Mouse (Mus musculus) heart, embryonic 10.5 days (tissue): Measurements from ENCODE around the gene Ell. TPM values are rescaled to one million over a fixed set of nuclear protein-coding genes. Genes with fewer than 3 reads are reported as not detected.

Source experiments
- DNase-seq: peaks from one replicate; pipeline ENCODE4 v3.0.0-alpha.2; 2017; ENCODE audit warnings: low spot score
- H3K27ac ChIP-seq: fragments of 300-500 bp; sonication (generic); 2 replicates; pipeline ENCODE4 v1.5.1; 2016; ENCODE audit warnings: mild to moderate bottlenecking
- H3K27me3 ChIP-seq: fragments of 300-500 bp; sonication (generic); 2 replicates; pipeline ENCODE4 v1.6.1; 2016; ENCODE audit warnings: mild to moderate bottlenecking; ENCODE audit not compliant: poor library complexity, insufficient read depth, severe bottlenecking
- H3K36me3 ChIP-seq: fragments of 300-500 bp; sonication (generic); 2 replicates; pipeline ENCODE4 v1.6.1; 2016; ENCODE audit warnings: mild to moderate bottlenecking, moderate library complexity
- H3K4me1 ChIP-seq: fragments of 300-500 bp; sonication (generic); 2 replicates; pipeline ENCODE4 v1.6.1; 2016; ENCODE audit warnings: mild to moderate bottlenecking
- H3K4me3 ChIP-seq: fragments of 300-500 bp; sonication (generic); 2 replicates; pipeline ENCODE4 v1.5.1; 2016; ENCODE audit warnings: mild to moderate bottlenecking, moderate library complexity
- H3K9me3 ChIP-seq: fragments of 300-500 bp; sonication (generic); 2 replicates; pipeline ENCODE4 v1.6.1; 2016; ENCODE audit warnings: mild to moderate bottlenecking, moderate library complexity
- WGBS: fragments of 180-500 bp; shearing (Covaris S2); methylation state at CpG from one replicate; pipeline ENCODE4 v1.1.7; 2016; 5-methylcytosine and 5-hydroxymethylcytosine counted together
- polyA plus RNA-seq: library from polyadenylated mRNA; unstranded; fragments of >200 nt; fragmentation: Nextera tagmentation; extraction: Ambion mirVana; gene quantifications from 2 replicates; pipeline ENCODE4 v1.2.1, GENCODE M21; 2016

Ell gene
- polyA plus RNA-seq, 1 experiment from 2014 or later: 18.5 TPM

GRCm38 (mm10) chr8:70629574-70630531, 90.6 kb downstream of the Ell start:
- Histone ChIP-seq H3K36me3 (no peaks in the 10 kb centered on the region), H3K9me3 (no peaks in the 10 kb centered on the region), H3K27ac (peak overlapping the region; percentile 88), H3K27me3 (peaks cover 25% of the 10 kb centered on the region), H3K4me3 (peak overlapping the region; percentile 69), H3K4me1 (peaks cover 42% of the 10 kb centered on the region)
- 1% methylated on average over 60 of the region's 60 CpGs for WGBS
- DNase-seq: peak; percentile 94

GRCm38 (mm10) chr8:70630532-70631381, 91.5 kb downstream of the Ell start:
- 12% methylated on average over 22 of the region's 22 CpGs for WGBS

GRCm38 (mm10) chr8:70631436-70631835, 92.2 kb downstream of the Ell start:
- Histone ChIP-seq H3K27ac (peak overlapping the region; percentile 30), H3K9me3 (no peaks in the 10 kb centered on the region), H3K27me3 (peaks cover 25% of the 10 kb centered on the region), H3K4me3 (peak overlapping the region; percentile 40), H3K36me3 (no peaks in the 10 kb centered on the region), H3K4me1 (peaks cover 45% of the 10 kb centered on the region)
- 13% methylated on average over 24 of the region's 24 CpGs for WGBS
- no peak for DNase-seq

More at GRCm38 (mm10) chr8:70630532-70631381, 91.5 kb downstream of the Ell start:
- no peaks in the 10 kb centered on the region for H3K9me3 ChIP-seq
- H3K27me3 ChIP-seq: peaks cover 25% of the 10 kb centered on the region
- peaks cover 42% of the 10 kb centered on the region for H3K4me1 ChIP-seq
- peak overlapping the region; percentile 69 for H3K4me3 ChIP-seq
- H3K36me3 ChIP-seq: no peaks in the 10 kb centered on the region
- DNase-seq: peak; percentile 86
- H3K27ac ChIP-seq: peak overlapping the region; percentile 88

- Histone ChIP-seq H3K36me3 (no peaks in the 10 kb centered on the region), H3K9me3 (no peaks in the 10 kb centered on the region), H3K27me3 (peaks cover 25% of the 10 kb centered on the region), H3K4me1 (peaks cover 54% of the 10 kb centered on the region), H3K4me3 (peak within 1 kb of the TSS; percentile 40), H3K27ac (peak within 1 kb of the TSS; percentile 30)
- no peak for DNase-seq
- WGBS: 71% methylated on average over 6 of the region's 6 CpGs
These were observed 93.2 kb downstream of the Ell start, which contains the start of gene Gdf15 for GRCm38 (mm10) chr8:70632346-70632892. TSS of gene Gdf15 (minus strand) at chr8:70632456.

GRCm38 (mm10) chr8:70634066-70634465, 94.8 kb downstream of the Ell start:
- Histone ChIP-seq H3K27ac (peak overlapping the region; percentile 52; the same call in 1 of the 2 replicates), H3K4me1 (peaks cover 59% of the 10 kb centered on the region), H3K36me3 (no peaks in the 10 kb centered on the region), H3K9me3 (no peaks in the 10 kb centered on the region), H3K4me3 (no peak overlapping the region), H3K27me3 (peaks cover 25% of the 10 kb centered on the region)
- DNase-seq: no peak
- 54% methylated on average over 6 of the region's 6 CpGs for WGBS

GRCm38 (mm10) chr8:70635527-70635926, 96.3 kb downstream of the Ell start:
- 78% methylated on average over 6 of the region's 6 CpGs for WGBS

GRCm38 (mm10) chr8:70636838-70637237, 97.6 kb downstream of the Ell start:
- Histone ChIP-seq H3K36me3 (no peaks in the 10 kb centered on the region), H3K27ac (peak overlapping the region; percentile 47; the same call in 1 of the 2 replicates), H3K4me1 (peaks cover 33% of the 10 kb centered on the region), H3K9me3 (no peaks in the 10 kb centered on the region), H3K27me3 (peaks cover 12% of the 10 kb centered on the region), H3K4me3 (no peak overlapping the region)
- no peak for DNase-seq
- 57% methylated on average over 8 of the region's 8 CpGs for WGBS

More at GRCm38 (mm10) chr8:70635527-70635926, 96.3 kb downstream of the Ell start:
- no peak for DNase-seq
- peaks cover 25% of the 10 kb centered on the region for H3K27me3 ChIP-seq
- H3K4me3 ChIP-seq: no peak overlapping the region
- no peaks in the 10 kb centered on the region for H3K9me3 ChIP-seq
- H3K36me3 ChIP-seq: no peaks in the 10 kb centered on the region
- H3K4me1 ChIP-seq: peaks cover 46% of the 10 kb centered on the region
- peak overlapping the region; percentile 39; the same call in 1 of the 2 replicates for H3K27ac ChIP-seq

GRCm38 (mm10) chr8:70638752-70639151, 99.5 kb downstream of the Ell start:
- no peak for DNase-seq
- H3K27me3 ChIP-seq: no peaks in the 10 kb centered on the region
- H3K4me3 ChIP-seq: no peak overlapping the region
- H3K36me3 ChIP-seq: no peaks in the 10 kb centered on the region
- H3K4me1 ChIP-seq: peaks cover 33% of the 10 kb centered on the region
- peak overlapping the region; percentile 56 for H3K27ac ChIP-seq
- no peaks in the 10 kb centered on the region for H3K9me3 ChIP-seq
- 60% methylated on average over 9 of the region's 9 CpGs for WGBS

Other genes starting within 250 kb of the Ell start
- gene Ddx49, start 237.0 kb upstream of the Ell start, polyA plus RNA-seq: 40.5 and 47.5 TPM in 2 replicates
- gene Cope, start 236.9 kb upstream of the Ell start, polyA plus RNA-seq: 379 and 398 TPM in 2 replicates
- 1.4 TPM in 2 replicates for gene Cers1, start 223.7 kb upstream of the Ell start, polyA plus RNA-seq
- gene Gdf1, start 209.6 kb upstream of the Ell start, polyA plus RNA-seq: 1.9 and 4.2 TPM in 2 replicates
- gene Upf1, start 186.2 kb upstream of the Ell start, polyA plus RNA-seq: 14.5 and 19.8 TPM in 2 replicates
- 0.43 and 1.2 TPM in 2 replicates for gene Comp, start 165.9 kb upstream of the Ell start, polyA plus RNA-seq
- 13.0 and 15.8 TPM in 2 replicates for gene Crtc1, start 99.9 kb upstream of the Ell start, polyA plus RNA-seq
- 15.6 and 15.7 TPM in 2 replicates for gene Klhl26, start 62.5 kb upstream of the Ell start, polyA plus RNA-seq
- 1.2 and 3.6 TPM in 2 replicates for gene Tmem59l, start 52.1 kb upstream of the Ell start, polyA plus RNA-seq
- gene Crlf1, start 46.3 kb upstream of the Ell start, polyA plus RNA-seq: 1.8 and 3.2 TPM in 2 replicates
- 127 and 128 TPM in 2 replicates for gene Rex1bd, start 32.7 kb upstream of the Ell start, polyA plus RNA-seq
- 751 and 801 TPM in 2 replicates for gene Uba52, start 28.7 kb upstream of the Ell start, polyA plus RNA-seq
- gene Fkbp8, start 11.7 kb upstream of the Ell start, polyA plus RNA-seq: 295 and 310 TPM in 2 replicates
- gene Kxd1, start 11.5 kb upstream of the Ell start, polyA plus RNA-seq: 67.0 and 68.3 TPM in 2 replicates
- gene Isyna1, start 54.9 kb downstream of the Ell start, polyA plus RNA-seq: 192 and 214 TPM in 2 replicates
- gene Ssbp4, start 69.4 kb downstream of the Ell start, polyA plus RNA-seq: 67.3 and 107 TPM in 2 replicates
- gene Lrrc25, start 76.7 kb downstream of the Ell start, polyA plus RNA-seq: 0.15 and 1.4 TPM in 2 replicates
- 0.43 and 1.6 TPM in 2 replicates for gene Gdf15, start 93.0 kb downstream of the Ell start, polyA plus RNA-seq
- 38.0 and 42.0 TPM in 2 replicates for gene Pgpep1, start 120.9 kb downstream of the Ell start, polyA plus RNA-seq
- gene Lsm4, start 133.8 kb downstream of the Ell start, polyA plus RNA-seq: 344 and 410 TPM in 2 replicates
- gene Jund, start 159.5 kb downstream of the Ell start, polyA plus RNA-seq: 76.3 and 116 TPM in 2 replicates
- gene Iqcn, start 164.0 kb downstream of the Ell start, polyA plus RNA-seq: not detected in 2 replicates
- not detected in 2 replicates for gene Gm3336, start 179.1 kb downstream of the Ell start, polyA plus RNA-seq
- 0.45 and 0.48 TPM in 2 replicates for gene Pde4c, start 184.3 kb downstream of the Ell start, polyA plus RNA-seq
- gene Rab3a, start 215.2 kb downstream of the Ell start, polyA plus RNA-seq: 11.2 and 14.2 TPM in 2 replicates
- gene Mpv17l2, start 221.5 kb downstream of the Ell start, polyA plus RNA-seq: 39.0 and 44.6 TPM in 2 replicates
- 40.6 and 43.5 TPM in 2 replicates for gene Pik3r2, start 237.3 kb downstream of the Ell start, polyA plus RNA-seq